Mouse (Mus musculus): ENCODE results near the gene Ssr2. TPM values are rescaled to one million over a fixed set of nuclear protein-coding genes. Genes with fewer than 3 reads are reported as not detected.

Gene Ssr2
- polyA plus RNA-seq (2015; fragmentation: Nextera tagmentation; extraction: Ambion mirVana): 157 and 175 TPM in 2 replicates

DNA sequence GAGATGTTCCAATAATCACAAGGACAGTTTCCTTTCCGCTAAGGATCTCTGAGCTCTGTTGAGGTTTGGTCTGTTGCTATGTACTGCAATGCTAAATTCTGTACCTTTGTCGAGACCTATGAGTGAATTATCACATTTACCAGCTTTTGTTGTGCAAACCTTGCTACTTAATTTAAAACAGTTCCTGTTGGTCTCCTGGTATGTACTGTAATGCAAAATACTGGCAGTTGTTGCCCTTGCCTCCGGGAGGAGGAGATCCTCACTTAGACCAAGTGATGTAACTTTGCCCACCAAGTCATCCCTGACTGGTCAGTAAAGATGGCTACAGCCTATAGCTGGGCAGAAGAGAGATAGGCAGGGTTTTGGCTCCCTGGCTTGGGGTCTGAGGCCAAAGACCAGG, at the start of gene Ssr2:
Ssr2 (plus strand) TSS at position 337 of the 400 bp plus-strand sequence.
- H3K9me3 ChIP-seq (replicated peaks): no peaks in the 10 kb centered on the region
- no peaks in the 10 kb centered on the region for H3K36me3 ChIP-seq
- no peak within 1 kb of the TSS for H3K9ac ChIP-seq (replicated peaks)
- no peaks in the 10 kb centered on the region for H3K27me3 ChIP-seq (replicated peaks)
- peaks cover 11% of the 10 kb centered on the region for H3K4me1 ChIP-seq
- H3K4me3 ChIP-seq (replicated peaks): no peak within 1 kb of the TSS
- 89% methylated on average over 3 of the region's 3 CpGs for WGBS
- H3K27ac ChIP-seq (replicated peaks): no peak within 1 kb of the TSS
- no peak for ATAC-seq (ENCODE audit: low FRiP score)
- no peak within 1 kb of the TSS for H3K4me2 ChIP-seq

DNA sequence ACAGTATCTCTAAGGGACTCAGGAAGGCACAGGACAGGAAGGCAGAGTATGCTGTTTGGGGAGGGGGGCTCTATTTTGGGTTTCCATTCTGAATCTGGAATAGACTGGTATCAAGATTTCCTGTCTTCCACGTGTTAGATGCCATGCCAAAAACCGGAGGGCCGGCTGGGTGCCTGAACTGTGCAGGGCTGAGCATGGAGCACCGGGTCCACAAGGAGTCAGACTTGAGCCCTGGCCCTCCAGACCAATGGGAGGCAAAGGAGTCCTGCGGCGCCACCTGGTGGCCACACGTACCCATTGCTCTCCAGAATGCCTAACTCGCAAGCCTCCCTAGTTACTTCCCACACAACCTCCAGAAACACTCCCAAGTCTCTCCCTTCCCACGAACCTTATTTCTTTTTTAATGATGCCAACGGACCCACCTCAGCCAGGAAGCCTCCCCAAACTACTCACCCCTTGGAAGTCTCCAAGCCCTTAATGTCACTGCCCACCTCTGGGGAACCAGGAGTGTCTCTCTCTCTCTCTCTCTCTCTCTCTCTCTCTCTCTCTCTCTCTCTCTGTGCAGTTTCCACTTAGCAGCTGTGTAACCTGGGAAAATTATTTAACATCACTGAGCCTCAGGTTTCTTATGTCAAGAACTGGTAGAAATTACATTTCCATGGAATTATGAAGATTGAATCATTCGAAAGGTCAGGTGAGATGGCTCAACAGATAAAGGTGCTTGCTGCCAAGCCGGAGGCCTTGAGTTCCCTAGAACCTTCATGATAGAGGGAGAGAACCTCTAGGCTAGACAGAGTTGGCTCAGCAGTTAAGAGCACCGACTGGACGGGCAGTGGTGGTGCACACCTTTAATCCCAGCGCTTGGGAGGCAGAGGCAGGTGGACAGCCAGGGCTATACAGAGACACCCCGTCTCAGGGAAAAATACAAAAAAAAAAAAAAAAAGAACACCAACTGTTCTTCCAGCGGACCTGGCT, 49.2 kb upstream of the Ssr2 start:
- Histone ChIP-seq H3K27me3 (replicated peaks) (no peaks in the 10 kb centered on the region), H3K27ac (replicated peaks) (peak overlapping the region; percentile 9; the same call in 1 of the 2 replicates), H3K9ac (replicated peaks) (peak overlapping the region; percentile 20; the same call in 1 of the 2 replicates), H3K9me3 (replicated peaks) (no peaks in the 10 kb centered on the region), H3K4me3 (replicated peaks) (no peak overlapping the region), H3K4me2 (peak overlapping the region; percentile 42), H3K36me3 (0 out of 2 replicates have a peak, but pooled peaks cover 8% of the 10 kb centered on the region), H3K4me1 (peaks cover 50% of the 10 kb centered on the region)
- peak; percentile 65 for ATAC-seq (ENCODE audit: low FRiP score)
- WGBS: 34% methylated on average over 17 of the region's 17 CpGs

DNA sequence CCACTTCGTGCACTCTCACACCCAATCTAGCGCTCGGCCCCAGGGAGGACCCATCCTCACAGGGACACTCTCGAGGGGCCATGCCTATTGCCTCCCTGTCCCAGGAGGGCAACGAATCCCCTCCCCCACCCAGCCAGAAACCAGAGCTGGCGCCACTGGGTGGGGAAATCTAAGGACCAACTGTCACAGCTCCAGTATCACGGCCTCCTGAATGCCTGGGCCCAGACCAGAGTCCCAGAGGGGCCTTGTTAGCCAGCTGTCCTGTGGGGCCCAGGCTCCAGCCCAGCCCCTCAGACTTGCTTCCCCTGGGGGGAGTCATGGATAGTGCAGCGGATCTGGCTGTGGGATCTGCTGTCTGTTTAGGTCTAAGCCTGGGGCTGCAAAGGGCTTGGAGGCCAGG, 48.1 kb upstream of the Ssr2 start:
- Histone ChIP-seq H3K4me3 (replicated peaks) (no peak overlapping the region), H3K27me3 (replicated peaks) (no peaks in the 10 kb centered on the region), H3K9me3 (replicated peaks) (no peaks in the 10 kb centered on the region), H3K4me2 (peak overlapping the region; percentile 28), H3K27ac (replicated peaks) (0 out of 2 replicates have a peak overlapping the region, but pooled peaks have one; percentile 0), H3K4me1 (peaks cover 50% of the 10 kb centered on the region), H3K9ac (replicated peaks) (peak overlapping the region; percentile 18; the same call in 1 of the 2 replicates), H3K36me3 (0 out of 2 replicates have a peak, but pooled peaks cover 8% of the 10 kb centered on the region)
- WGBS: 15% methylated on average over 8 of the region's 8 CpGs
- ATAC-seq (ENCODE audit: low FRiP score): no peak

DNA sequence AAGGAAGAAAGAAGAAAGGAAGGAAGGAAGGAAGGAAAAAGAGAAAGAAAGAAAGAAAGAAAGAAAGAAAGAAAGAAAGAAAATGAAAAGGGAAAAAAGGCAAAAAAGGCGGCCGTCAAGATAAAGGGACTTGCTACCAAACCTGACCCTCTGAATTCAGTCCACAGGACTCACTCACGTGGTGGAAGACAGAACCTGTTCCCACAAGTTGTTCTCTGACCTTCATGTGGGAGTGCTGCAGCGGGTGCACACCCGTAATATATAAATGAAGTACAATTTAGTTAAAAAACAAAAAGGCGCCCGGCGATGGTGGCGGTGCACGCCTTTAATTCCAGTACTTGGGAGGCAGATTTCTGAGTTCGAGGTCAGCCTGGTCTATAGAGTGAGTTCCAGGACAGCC, 47.0 kb upstream of the Ssr2 start:
- Histone ChIP-seq H3K4me1 (peaks cover 51% of the 10 kb centered on the region), H3K9me3 (replicated peaks) (no peaks in the 10 kb centered on the region), H3K9ac (replicated peaks) (no peak overlapping the region), H3K36me3 (0 out of 2 replicates have a peak, but pooled peaks cover 8% of the 10 kb centered on the region), H3K27me3 (replicated peaks) (no peaks in the 10 kb centered on the region), H3K4me2 (no peak overlapping the region), H3K27ac (replicated peaks) (no peak overlapping the region), H3K4me3 (replicated peaks) (no peak overlapping the region)
- 85% methylated on average over 11 of the region's 11 CpGs for WGBS
- ATAC-seq (ENCODE audit: low FRiP score): no peak

DNA sequence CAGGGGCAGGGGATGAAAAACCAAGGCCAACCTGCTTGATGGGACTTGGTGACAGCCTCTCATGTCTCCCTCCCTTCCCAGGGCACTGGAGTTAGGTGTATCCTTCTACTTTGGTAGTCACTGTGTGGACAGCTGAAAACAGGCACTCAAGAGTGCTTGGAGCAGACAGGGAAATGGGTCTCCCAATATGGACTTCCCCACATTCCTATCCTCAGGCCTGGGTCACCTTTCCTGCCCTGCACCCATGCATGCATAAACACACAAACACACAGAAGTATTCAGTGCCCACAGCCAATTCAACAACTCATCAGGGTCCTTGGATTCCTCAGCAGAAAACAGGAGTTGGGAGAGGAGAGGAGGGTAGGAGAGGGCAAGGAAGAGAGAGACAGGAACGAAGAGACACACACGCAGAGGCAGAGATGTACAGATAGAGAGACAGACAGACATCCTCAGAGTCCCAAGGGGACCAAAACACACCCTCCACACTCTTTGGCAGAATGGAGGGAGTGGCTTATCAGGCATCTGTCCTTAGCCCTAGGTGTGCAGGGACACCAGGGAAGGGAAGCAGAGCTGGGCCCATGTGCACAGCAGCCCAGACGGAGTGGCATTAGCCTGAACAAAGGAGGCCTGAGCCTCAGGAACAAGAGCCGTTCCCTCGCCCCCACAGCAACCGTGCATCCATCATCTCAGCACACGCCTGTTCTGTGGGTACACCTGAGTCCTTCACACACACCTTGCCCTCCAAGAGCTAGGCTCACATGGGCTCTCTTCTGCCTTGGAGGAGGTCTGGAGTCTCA, 46.3 kb upstream of the Ssr2 start:
- whole genome bisulfite sequencing: 14% methylated on average over 7 of the region's 7 CpGs
- H3K4me1 ChIP-seq: peaks cover 59% of the 10 kb centered on the region
- H3K27me3 ChIP-seq (replicated peaks): no peaks in the 10 kb centered on the region
- no peaks in the 10 kb centered on the region for H3K9me3 ChIP-seq (replicated peaks)
- no peak for ATAC-seq (ENCODE audit: low FRiP score)
- peak overlapping the region; percentile 99 for H3K9ac ChIP-seq (replicated peaks)
- H3K27ac ChIP-seq (replicated peaks): peak overlapping the region; percentile 39
- H3K4me3 ChIP-seq (replicated peaks): peak overlapping the region; percentile 89
- H3K36me3 ChIP-seq: 0 out of 2 replicates have a peak, but pooled peaks cover 2% of the 10 kb centered on the region
- peak overlapping the region; percentile 89 for H3K4me2 ChIP-seq

DNA sequence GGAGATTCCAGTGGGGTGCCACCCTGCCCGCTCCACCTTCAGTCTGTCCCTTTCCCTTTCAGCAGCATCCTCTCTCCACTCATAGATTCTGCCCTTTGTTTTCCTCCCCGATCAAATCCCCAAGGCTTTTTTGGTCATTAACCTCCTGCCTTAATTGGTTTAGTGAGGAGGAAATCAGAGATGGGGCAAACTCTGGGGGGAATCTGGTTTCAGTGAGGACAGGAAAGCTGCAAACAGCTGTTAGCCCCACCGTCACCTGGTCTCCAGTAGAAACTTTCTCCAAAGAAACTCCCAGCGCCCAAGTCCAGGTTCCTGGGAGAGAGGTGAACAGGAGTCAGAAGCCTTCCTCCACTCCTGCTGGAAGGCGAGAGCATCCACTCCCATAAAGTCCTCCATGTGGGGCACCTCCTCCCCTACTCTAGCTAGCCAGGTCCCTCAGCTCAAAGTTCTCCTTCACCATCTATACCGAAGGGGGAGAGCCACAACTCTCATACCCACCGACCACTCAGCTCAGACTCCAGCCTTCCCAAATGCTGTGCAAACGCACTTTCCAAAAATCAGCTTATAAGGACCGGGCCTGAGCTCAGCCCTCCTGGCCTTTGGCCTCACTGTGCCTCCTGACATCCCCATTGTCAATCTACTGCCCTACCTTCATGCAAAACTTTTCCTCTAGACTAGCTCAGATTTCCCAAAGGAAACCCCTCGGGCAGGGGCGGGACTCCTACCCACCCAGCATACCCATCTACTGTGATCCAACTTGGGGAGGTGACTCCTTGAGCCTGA, 45.4 kb upstream of the Ssr2 start:
- H3K27me3 ChIP-seq (replicated peaks): no peaks in the 10 kb centered on the region
- ATAC-seq (ENCODE audit: low FRiP score): no peak
- no peaks in the 10 kb centered on the region for H3K9me3 ChIP-seq (replicated peaks)
- H3K36me3 ChIP-seq: no peaks in the 10 kb centered on the region
- H3K4me2 ChIP-seq: peak overlapping the region; percentile 89
- H3K4me1 ChIP-seq: peaks cover 68% of the 10 kb centered on the region
- 7% methylated on average over 11 of the region's 11 CpGs for WGBS
- H3K9ac ChIP-seq (replicated peaks): peak overlapping the region; percentile 99
- H3K27ac ChIP-seq (replicated peaks): peak overlapping the region; percentile 97
- peak overlapping the region; percentile 89 for H3K4me3 ChIP-seq (replicated peaks)

DNA sequence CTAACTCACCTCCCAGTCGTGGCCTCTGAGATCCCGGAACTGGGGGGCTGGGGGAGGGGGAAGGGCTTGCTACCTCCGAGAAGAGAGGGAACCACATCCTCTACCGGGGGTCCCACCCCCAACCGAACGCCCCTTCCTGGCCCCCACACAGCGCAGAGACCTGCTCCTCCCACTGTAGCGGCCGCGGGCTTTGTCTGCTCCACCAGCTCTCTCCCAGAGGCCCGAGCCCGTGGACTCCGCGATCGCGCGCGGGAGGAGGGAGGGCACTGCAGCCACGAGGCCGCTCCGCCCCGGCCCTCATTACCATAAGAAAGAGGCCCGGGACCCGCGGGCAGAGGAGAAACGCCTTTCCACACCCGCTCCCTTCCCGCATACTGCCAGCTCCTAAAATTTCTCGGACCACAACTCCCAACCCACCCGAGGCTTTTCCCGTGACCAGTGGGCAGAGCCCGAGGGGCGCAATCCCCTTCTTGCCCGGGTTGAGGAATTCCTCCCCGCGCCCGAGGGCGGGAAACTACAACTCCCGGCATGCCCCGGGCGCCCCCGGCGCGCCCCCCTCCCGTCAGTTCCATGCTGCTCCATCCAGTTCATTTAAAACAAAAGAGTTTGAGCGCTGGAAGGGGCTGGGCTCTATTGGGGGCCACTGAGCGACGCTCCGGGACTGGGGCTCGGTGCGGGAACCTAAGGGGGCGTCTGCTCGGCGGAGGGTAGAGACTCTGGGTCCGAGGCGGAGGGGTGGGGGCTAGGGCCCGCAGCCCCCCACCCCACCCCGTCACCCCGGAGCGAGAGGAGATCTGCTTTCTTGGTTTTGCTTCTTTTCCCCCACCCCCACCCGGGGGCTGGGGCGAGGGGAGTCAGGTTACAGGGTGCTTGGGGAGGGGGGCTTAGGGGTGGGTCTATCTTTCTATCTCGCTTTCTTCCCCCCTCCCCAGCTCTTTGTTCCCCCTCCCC, 44.1 kb upstream of the Ssr2 start:
- Histone ChIP-seq H3K9me3 (replicated peaks) (no peaks in the 10 kb centered on the region), H3K4me1 (peaks cover 71% of the 10 kb centered on the region), H3K4me2 (peak overlapping the region; percentile 89), H3K9ac (replicated peaks) (peak overlapping the region; percentile 99), H3K27me3 (replicated peaks) (no peaks in the 10 kb centered on the region), H3K27ac (replicated peaks) (peak overlapping the region; percentile 97), H3K4me3 (replicated peaks) (peak overlapping the region; percentile 89), H3K36me3 (peaks cover 3% of the 10 kb centered on the region; the same call in 1 of the 2 replicates)
- peak; percentile 87 for ATAC-seq (ENCODE audit: low FRiP score)
- 0% methylated on average over 54 of the region's 63 CpGs for WGBS

DNA sequence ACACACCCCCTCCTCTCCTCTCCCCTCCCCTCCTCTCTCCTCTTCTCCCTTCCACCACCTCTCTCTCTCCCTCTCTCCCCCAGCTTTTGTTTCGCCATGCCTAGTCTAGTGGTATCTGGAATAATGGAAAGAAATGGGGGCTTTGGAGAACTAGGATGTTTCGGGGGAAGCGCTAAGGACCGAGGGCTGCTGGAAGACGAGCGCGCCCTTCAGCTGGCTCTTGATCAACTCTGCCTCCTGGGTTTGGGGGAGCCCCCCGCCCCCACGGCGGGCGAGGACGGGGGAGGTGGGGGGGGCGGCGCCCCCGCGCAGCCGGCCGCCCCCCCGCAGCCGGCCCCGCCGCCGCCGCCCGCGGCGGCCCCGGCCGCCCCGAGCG, 43.4 kb upstream of the Ssr2 start, which contains the start of gene Mex3a:
Mex3a (plus strand) TSS at position 97 of the 376 bp plus-strand sequence.
- H3K9ac ChIP-seq (replicated peaks): peak within 1 kb of the TSS; percentile 99
- ATAC-seq (ENCODE audit: low FRiP score): peak; percentile 15; the same call in 1 of the 2 replicates
- H3K27ac ChIP-seq (replicated peaks): peak within 1 kb of the TSS; percentile 97
- no peaks in the 10 kb centered on the region for H3K27me3 ChIP-seq (replicated peaks)
- H3K4me3 ChIP-seq (replicated peaks): peak within 1 kb of the TSS; percentile 89
- H3K4me2 ChIP-seq: peak within 1 kb of the TSS; percentile 89
- peaks cover 71% of the 10 kb centered on the region for H3K4me1 ChIP-seq
- peaks cover 9% of the 10 kb centered on the region for H3K36me3 ChIP-seq
- whole genome bisulfite sequencing: 1% methylated on average over 7 of the region's 31 CpGs
- H3K9me3 ChIP-seq (replicated peaks): no peaks in the 10 kb centered on the region

DNA sequence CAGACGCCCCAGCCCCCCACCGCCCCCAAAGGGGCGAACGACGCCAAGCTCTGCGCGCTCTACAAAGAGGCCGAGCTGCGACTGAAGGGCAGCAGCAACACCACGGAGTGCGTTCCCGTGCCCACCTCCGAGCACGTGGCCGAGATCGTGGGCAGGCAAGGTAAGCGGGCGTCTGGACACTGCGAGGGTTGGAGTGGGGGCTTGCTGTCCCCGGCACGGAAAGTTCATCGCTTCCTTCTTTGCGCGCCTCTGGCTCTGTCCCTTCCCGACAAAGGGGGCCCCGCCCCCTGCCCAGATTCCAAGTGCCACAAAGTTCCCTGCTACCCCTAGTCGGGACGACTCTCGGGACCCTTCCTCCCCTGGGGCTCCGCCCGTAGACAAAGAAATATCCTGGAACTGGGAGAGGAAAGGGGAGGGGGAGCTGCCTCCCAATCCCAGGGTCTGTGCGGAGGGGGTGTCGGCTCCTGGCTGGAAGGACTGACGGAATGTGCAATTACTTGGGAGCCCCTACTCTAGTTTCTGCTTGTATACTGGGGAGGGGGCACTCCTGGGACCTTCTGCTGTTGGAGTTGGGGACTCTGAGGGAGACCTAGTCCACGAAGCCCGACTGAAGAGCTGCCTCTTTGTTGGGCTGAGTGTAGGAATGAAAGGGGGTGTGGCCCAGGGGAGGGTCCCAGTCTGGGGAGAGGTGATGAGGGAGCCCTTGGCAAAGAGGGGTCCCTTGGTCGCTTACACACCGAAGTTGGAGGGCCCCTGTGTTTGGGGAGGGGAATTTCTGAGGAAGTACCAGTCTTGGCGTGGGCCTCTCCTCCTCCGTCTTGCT, 42.8 kb upstream of the Ssr2 start:
- peak overlapping the region; percentile 99 for H3K9ac ChIP-seq (replicated peaks)
- peak overlapping the region; percentile 97 for H3K27ac ChIP-seq (replicated peaks)
- peak overlapping the region; percentile 89 for H3K4me3 ChIP-seq (replicated peaks)
- ATAC-seq (ENCODE audit: low FRiP score): peak; percentile 7; the same call in 1 of the 2 replicates
- H3K9me3 ChIP-seq (replicated peaks): no peaks in the 10 kb centered on the region
- peaks cover 16% of the 10 kb centered on the region for H3K36me3 ChIP-seq
- H3K27me3 ChIP-seq (replicated peaks): no peaks in the 10 kb centered on the region
- peak overlapping the region; percentile 89 for H3K4me2 ChIP-seq
- H3K4me1 ChIP-seq: peaks cover 71% of the 10 kb centered on the region
- under 1% methylated on average over 38 of the region's 40 CpGs for WGBS
